Mouse (Mus musculus) activated CD4-positive, CD25-positive, alpha-beta regulatory T cell, adult 4 months (primary cell): ENCODE measurements around the gene Setd7. TPM values are rescaled to one million over a fixed set of nuclear protein-coding genes. Genes with fewer than 3 reads are reported as not detected.

ENCODE experiments used
- ATAC-seq: one replicate; pipeline ENCODE4 v1.8.0; 2017
- polyA plus RNA-seq, 2 experiments: library from polyadenylated mRNA; unstranded; fragments of 100-300 nt; shearing (Covaris generic); gene quantifications; one replicate each; pipeline ENCODE4 v1.2.1; 2017

The Setd7 gene
- polyA plus RNA-seq, 2 experiments from 2014 or later, result 6.3 to 10.5 TPM

DNA sequence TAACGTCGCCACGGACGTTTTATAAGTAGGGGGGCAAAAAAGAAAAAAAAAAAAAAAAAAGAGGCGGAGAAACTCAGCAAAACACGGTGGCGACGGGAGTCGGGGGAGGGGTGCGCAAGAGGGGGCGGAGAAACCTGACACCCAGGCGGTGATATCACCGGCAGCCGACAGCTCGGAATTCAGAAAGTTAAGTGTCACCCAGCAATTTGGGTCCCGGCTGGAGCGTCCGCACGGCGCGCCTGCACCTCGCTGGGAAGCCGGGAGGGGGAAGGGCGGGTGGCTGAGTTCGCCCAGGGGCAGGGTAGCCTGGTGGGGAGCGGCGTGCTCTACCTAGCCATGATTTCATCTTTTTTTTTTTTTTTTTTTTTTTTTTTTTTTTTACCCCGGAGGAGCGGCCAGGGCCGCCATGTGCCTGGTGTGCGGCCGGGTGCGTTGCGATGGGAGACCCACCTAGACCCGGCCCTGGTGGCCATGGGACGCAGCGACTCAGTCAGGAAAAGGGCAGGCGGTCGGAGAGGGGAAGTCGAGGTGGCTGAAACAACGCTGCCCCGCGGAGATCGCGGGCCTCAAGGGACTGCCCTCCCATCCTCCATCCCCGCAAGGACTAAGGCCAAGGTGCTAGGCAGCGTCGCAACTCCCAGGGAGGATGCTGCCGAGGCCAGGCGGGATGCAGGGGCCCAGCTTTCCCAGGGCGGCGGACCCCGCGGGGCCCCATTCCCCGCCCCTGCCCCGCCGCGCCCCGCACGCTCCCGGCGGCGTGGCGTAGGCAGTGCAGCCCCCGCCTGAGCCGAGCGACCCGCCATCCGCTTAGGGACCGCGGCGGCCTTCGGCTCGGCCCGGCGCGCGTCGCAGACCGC lies 857 bp downstream of the Setd7 start:
- peak; percentile 36 for ATAC-seq

DNA sequence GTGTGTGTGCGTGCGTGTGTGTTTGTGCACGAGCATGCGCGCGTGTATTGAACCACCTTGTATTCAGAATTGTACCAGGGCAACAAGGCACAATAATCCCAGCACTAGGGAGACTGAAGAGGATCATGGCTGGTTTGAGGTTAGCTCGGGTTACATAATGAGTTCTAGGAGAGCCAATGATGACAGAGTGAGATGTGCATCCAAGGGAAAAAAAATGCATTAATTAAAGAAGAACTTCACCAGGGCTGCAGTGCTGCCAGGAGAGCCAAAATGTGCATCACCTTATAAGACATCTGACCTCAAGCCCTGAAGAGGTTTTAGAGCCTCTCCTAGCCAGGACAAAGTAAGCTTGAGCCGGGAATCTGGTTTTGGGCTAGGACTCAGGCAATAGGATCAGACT lies 5.1 kb downstream of the Setd7 start:
- ATAC-seq, result no peak

DNA sequence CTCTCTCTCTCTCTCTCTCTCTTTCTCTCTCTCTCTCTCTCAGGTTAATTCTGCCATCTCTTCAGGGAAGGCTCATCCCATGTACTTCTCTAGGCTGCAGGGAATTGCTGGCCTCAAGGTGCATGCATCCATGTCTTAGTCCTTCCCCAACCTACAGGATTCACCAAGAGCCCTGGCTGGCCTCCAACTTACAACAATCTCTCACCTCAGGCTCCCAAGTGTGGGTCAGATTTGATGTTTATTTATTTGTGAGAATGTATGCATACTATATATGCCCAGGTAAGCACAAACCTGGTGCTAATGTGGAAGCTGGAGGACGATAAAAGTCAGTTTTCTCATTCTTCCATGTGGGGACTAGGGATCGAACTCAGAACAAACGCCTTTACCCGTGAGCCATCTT lies 5.8 kb downstream of the Setd7 start:
- ATAC-seq, result no peak

DNA sequence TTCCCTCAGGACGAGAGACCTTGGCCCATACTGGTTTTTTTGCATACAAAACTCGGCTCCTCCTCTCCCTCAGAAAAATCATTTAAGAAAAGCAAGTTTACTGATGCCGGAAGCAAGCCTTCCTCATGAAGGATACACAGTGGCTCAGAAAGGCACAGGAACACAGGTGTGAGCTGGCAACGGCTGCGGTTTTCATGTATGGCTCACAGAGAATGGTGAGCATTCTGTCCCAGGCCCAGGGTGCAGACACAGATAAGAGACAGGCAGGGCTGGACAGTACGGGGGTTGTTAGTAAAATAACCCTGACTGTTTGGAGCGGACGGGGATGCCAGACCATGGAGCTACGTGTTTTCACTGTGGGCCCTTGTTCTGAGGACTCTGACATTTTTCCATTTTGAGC lies 6.6 kb downstream of the Setd7 start:
- ATAC-seq, result peak; percentile 63

DNA sequence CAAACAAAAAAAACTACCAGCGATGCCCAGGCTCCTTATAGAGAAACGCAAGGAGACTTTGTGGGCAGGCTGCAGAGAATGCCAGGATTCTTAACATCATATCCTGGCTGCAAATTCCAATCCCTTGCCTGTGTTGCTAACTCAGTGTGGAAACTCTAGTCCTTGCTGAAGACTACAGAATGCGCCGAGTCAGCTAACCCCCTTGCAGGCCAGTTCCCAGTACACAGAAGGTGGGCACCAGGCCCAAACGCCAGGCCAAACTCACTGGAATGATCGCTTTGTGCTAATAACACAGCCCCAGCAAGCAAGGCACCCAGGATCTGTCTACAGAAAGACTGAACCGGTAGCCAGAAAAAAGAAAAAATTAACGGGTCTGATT lies 7.2 kb downstream of the Setd7 start:
- ATAC-seq, result peak; percentile 6

DNA sequence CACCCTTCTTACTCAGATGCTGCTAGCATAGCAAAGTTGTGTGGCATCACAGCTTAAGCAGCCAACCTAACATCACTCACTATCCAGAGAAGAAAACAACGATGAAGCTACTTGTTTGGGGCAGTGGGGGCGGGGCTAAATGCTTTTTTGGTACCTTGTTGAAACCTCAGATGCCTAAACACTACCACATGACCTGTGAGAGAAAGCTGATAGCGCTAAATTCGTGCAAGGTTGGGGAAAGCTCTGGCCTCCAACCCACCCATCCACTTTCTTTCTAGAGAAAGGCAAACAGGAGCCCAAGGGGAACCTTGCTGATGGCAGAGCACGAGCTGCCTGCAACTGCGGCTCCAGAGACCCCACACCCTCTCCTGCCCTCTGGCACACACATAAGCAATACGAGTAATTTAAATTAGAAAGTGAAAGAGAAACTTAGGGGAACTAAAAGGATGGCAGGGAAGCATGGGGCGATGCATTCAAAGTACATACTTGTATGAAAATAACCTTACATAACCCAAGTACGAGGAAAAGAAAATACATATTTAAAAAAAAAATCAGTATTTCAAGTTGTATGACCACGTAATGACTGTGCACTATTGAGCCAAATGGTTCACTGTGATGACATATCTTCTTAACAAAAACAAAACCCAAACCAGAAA lies 7.7 kb downstream of the Setd7 start:
- peak; percentile 70 for ATAC-seq

DNA sequence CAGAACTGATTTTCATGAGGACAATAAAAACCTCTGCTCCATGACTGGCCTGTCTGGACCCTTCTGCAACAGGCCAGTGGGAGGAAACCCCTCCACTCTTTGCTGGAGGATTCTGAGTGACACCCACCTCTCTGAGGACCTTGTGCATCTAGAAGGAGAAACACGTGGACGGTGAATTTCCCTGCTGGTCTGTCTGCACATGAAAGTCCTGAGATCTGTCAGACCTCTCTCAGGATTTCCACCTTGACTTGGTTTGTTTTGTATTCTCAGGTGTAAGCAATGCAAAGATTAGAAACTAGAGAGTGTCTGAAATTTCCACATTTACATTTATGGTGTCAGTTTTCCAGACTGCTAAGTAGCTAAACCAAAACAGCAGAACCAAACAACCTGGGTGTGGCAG lies 8.5 kb downstream of the Setd7 start:
- ATAC-seq, result no peak

DNA sequence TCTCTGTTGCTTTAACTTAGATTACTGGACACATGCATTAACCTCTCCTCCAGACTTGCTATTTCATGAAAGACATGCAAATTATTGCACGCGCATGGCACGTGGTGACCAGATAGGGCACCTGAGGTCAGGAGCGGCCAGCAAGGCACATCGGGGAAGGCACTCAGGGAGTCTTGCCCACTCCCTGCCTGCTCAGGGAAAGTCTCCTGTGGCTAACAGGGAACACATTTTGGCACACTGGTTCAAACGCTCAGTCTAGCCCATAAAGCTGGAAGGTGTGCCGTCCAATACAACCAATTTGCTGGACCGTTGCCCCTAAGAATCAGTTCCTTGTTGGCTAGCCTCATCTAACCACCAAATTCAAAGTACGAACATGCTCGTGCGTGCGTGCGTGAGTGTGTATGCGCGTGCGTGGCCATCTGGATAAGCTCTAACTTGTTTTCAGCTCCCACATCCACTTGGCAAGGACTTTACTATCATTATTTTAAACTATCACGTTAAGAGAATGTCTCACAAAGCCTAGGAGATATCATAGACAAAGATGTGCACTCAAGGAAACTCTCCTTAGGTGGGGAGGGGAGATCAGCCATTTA lies 11.6 kb downstream of the Setd7 start:
- ATAC-seq, result no peak

DNA sequence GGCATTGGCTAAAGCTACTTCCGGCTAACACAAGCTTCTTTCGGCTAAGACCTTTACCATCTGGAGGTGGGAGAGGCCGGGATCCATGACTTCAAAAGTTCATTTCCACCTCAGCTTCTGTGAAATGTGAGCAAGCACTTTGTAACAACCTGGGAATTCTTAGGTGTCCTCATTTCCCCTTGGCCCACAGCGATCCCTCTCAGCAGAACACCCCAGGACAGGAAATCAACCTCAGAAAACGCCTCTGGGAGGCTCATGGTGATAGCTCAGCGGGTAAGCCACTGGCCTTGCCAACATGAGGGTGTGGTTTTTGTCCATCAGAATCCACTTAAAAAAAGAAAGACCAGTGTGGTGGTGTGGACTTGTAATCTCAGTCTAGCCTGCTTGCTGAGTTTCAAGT lies 13.1 kb downstream of the Setd7 start:
- no peak for ATAC-seq

DNA sequence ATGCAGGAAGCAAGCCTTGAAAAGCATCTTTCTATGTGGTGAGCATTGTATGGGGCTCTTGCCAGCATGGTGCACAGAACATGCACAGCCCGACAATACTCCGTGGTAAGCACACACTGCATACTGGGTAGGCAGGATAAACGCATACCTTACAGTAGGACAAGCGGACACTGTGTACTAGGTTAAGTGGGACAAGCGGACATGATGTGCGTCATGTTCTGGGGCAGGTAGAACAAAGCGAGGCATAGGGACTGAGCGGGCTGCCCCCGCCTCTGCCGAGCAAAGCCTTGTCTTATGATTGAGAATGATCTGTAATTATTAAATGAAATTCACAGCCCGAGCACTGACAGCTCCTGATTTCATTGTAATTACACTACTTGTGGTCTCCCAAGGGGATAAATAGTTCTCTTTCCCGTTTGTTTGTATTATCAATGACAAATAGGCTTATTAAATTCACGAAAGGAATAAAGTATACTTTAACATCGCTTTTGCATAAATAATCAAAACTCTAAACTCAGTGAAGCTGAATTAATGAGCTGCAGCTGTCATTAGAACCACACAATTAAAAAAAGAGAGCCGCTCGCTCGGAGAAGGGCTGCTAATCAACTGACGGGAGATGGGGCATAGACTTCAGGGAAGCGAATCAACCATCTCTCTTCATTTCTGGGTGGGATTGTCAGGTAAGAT lies 16.1 kb downstream of the Setd7 start:
- ATAC-seq, result no peak

DNA sequence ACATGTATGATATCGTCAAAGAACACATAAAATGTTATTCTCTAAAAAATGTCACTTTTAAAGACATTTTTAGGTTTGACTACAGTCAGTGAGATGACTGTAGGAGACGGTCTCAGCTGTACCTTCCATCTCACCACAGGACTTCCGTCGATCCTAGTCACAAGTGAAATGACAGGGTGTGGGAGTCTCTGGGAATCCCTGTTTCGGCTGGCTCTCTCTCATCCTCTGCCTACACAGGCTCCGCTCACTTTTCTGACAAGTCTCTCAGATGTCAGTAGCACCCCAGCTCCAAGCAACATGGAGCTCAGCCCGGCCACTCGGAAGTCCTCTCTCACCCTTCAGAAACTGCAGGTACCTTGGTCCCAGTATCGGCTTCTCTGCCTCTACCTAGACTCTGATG lies 20.0 kb downstream of the Setd7 start:
- no peak for ATAC-seq

DNA sequence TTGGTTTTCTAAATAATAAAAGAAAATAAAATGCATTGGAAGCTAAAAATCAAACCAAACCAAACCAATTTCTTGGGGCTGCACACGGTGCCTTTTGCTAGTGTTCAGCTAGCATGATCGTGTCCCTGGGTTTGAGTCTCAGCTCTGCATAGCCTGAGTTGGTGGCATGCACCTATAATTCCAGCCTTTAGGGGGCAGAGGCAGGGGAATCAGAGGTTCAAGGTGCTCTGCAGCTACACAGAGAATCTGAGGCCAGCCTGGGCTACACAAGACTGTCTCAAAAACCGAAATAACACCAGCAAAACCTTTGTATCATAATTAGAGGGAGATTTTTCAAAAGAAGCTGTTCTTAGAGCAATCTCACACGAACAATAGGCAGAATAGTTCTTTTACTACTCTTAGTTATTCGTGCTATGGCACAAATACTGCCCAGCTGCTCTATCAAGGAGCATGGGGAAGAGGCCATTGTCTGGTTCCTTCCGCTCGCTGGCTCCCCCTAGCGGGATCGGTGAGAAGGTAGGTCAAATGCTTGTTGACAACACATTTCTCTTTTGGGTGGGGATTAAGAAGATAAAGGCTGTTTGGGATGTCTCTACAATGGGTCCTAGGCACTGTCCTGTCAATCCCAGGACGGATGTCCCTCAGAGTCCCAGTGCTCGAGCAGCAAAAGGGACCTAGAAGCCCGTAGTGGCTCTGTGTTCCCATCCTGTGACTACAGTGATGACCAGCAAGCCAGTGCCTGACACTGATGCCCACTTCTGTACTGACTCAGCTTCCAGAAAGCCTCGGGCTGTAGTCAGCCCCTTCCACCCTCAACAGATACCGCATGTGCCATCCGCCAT lies 20.9 kb downstream of the Setd7 start:
- ATAC-seq, result peak; percentile 74

DNA sequence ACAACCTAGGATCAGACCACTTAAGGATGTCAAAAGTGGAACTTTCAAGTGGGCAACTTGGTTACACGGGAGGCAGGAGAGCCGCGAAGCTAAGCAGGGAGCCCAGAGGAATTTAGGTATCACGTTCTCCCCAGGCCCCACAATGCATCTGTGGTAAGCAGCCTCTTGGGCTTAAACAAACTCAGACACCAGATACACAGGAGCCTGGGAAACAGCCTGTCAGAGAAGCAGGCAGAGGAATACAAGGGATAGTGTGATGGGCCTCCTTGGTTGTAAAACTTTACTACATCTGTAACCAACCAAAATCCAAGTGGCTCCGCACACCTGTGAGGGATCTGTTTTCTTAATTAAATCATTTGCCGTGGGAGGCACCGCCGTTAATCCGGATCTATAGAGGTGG lies 26.7 kb downstream of the Setd7 start:
- ATAC-seq, result no peak

DNA sequence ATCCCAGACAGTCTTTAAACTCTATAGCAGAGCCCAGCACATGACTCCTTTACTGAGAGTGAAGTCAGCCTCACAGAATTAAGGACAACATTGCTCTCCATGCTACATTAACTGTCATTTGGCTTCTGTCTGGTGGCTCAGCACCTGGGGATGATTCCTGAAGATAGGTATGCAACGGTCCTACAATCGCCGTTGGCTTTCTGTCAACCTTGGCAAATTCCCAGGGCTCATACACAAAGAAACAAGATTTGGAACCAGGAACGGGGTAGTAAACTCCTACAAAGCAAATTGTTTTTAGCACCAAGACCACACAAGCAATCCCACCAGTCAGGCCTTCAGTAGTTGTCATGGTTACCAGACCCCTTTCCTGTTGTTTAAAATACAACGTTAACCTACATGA lies 27.1 kb downstream of the Setd7 start:
- no peak for ATAC-seq

DNA sequence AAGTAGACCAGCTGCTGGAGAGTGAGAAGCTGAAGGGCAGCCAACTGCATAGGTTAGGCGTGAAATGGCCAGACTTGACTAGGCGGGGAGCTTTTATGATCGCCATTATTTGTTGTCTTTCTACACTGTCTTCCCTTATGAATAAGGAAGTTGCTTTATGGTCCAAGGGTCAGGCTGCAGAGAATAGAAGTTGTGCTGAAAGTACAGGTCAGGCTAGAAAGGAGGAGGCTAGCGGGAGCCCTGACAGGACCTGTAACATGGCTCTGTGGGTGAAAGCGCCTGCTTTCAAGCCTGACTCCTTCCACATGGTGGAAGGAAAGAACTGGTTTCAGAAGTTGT lies 28.4 kb downstream of the Setd7 start:
- no peak for ATAC-seq

DNA sequence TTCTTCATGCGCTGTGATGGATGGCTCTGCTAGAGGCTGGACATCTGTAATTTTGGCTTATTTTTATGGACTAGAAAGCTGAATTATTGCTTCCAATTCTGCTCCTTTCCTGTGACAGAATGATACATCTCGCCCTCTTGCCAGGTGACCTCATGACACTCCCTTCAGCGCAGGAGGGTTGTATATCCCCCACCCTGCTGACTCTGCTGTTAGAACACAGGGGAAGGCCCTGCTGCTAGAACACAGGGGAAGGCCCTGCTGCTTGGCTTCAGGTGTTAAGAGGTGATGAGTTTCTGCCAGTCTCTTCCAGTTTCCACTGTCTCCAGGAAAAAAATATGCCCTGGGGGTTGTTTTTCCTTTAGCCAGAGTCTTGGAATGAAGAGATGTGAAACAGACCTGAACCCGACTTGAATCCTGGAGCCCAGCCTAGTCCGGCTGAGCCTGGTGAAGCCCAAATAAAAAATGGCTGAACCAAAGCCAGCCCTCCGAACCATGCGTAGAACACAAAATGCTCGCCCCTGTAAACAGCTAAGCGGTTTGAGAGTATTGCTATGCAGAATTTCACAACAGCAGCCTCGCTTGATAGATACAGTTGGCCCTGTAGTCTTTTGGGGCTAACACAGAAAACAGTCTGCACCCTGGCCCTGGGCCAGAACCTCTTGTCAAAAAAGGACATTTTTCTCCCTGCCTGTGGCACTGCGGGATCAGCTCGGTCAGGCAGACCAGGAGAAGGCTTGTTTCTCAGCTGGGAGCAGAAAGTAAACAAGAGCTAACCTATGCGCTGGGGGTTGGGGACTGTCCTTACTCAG lies 29.0 kb downstream of the Setd7 start:
- no peak for ATAC-seq

DNA sequence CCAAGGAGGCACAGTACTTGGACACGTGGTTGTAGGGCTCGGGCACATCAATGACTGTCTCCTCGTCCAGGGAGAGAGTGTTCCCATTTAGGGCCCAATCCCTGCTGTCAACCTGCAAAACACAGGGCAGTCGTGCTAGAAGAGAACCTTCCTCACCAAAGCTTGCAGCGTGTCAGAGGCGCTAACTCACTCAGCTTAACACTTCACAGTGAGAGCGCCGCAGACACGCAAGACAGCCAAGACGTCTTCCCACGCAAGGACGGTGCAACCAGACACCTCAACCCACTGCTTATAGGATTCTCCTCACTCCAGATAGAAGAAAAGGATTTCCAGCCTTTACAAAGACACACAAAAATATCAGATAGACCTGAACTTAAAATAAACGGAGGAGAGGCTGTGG lies 33.8 kb downstream of the Setd7 start:
- no peak for ATAC-seq

DNA sequence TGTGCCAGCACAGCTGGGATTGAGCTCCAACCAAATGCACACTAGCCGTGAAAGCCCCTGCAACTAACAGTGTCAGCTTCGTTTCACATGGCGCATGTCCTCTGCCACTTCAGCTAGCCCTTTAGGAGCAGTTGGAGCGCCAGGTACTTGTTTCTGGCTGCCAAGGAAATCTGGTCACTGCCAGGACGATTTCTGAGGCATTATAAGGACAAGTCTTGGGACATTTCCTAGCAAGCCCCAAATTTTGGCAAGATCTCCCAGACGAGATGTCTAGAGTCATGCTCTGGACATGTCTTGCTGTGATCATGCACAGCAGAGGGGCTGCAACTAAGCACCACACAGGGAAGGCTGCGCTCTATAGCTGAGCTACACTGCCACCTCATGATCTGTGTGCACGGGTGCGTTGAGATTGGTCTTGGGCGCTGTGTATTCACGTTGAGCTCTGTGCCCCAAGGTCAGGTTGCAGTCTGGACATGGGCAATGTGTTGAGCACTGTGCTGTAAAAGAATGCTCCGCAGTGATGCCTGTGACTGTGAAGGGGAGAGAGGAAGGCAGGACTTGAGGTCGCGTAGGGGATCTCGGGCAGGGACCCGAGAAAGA lies 35.4 kb downstream of the Setd7 start:
- ATAC-seq, result no peak

DNA sequence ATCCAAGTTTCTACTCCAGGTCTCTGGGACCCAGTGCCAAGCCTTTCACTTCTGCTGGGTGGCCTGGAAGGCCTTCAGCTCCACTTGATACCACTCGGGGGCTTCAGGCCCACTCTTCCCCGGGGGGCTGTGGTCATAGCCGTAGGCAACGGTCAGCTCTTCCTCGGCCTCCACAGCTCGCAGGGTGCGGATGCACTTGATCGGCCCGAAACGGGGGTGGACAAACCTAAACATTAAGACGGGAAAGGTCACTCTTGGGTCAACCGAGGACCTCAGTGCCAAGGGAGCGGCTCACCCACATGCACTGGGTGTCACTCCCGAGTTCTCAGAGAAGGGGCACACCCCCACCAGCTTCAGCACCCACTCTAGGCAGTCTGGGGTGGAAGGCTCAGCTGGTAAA lies 39.4 kb downstream of the Setd7 start:
- ATAC-seq, result no peak

DNA sequence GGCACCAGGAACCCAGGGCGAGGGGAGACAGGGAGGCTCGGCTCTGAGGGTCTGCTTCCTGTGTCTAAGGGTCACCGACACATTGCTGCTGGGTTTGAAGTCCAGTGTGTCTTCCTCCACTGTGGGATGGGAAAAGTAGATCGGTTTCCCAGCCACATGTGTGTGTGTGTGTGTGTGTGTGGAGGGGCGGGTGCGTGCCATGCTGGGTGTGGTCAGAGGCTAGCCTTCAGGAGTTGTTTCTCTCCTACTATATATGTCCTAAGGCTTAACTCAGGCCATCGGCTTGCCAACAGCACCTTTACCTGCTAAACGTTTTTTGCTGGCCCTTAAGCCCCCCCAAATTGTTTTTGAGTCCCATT lies 41.9 kb downstream of the Setd7 start:
- ATAC-seq, result no peak
